Mouse (Mus musculus): Measurements from ENCODE around the gene Actn3. TPM values are rescaled to one million over a fixed set of nuclear protein-coding genes. Genes with fewer than 3 reads are reported as not detected.
"Not testable (repeated sequence)": the region's sequence is repeated elsewhere in the genome, so short reads cannot be mapped to it uniquely, and the experiment has no call there.

The Actn3 gene
- polyA plus RNA-seq, 1 experiment from 2014 or later, result 2.9 TPM

DNA sequence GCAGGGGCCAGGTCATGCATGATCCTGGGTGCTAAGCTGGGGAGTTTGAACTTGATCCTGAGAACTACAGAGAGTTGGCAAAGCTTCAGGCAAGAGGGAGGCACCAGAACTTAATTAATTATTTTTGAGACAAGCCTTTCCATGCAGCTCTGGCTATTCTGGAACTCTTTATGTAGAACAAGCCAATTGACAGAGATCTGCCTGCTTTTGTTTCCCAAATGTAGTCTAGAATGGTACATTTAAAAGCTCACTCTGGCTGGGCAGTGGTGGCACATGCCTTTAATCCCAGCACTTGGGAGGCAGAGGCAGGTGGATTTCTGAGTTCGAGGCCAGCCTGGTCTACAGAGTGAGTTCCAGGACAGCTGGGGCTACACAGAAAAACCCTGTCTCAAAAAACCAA, 3.1 kb downstream of the Actn3 start:
- H3K27ac ChIP-seq; H3K36me3 ChIP-seq (replicated peaks; ENCODE audit: control insufficient read depth, insufficient read depth); DNase-seq (ENCODE audit: low spot score); H3K9me3 ChIP-seq (ENCODE audit: control insufficient read depth, low read length); H3K27me3 ChIP-seq (ENCODE audit: control insufficient read depth, insufficient read depth, low read length); H3K9ac ChIP-seq; H3K4me2 ChIP-seq (replicated peaks); ATAC-seq (ENCODE audit: low FRiP score); H3K4me3 ChIP-seq (replicated peaks; ENCODE audit: low read length): not testable (repeated sequence)
- peaks cover 14% of the 10 kb centered on the region for H3K4me1 ChIP-seq (replicated peaks; ENCODE audit: control insufficient read depth, insufficient read depth, low read length)
- WGBS, result 100% methylated on average over 1 of the region's 1 CpGs

- WGBS, result 9% methylated on average over 17 of the region's 17 CpGs
- DNase-seq (ENCODE audit: low spot score) (no peak), ATAC-seq (ENCODE audit: low FRiP score) (no peak)
- Histone ChIP-seq H3K4me2 (replicated peaks) (no peak overlapping the region; the same call in 1 of the 2 replicates), H3K27me3 (ENCODE audit: control insufficient read depth, insufficient read depth, low read length) (no peaks in the 10 kb centered on the region), H3K27ac (no peak overlapping the region), H3K9ac (no peak overlapping the region), H3K36me3 (replicated peaks; ENCODE audit: control insufficient read depth, insufficient read depth) (no peaks in the 10 kb centered on the region), H3K9me3 (ENCODE audit: control insufficient read depth, low read length) (no peaks in the 10 kb centered on the region), H3K4me3 (replicated peaks; ENCODE audit: low read length) (no peak overlapping the region), H3K4me1 (replicated peaks; ENCODE audit: control insufficient read depth, insufficient read depth, low read length) (no peaks in the 10 kb centered on the region)
These were observed 12.6 kb downstream of the Actn3 start for GRCm38 (mm10) chr19:4865147-4865546.

- Histone ChIP-seq H3K27ac (no peak overlapping the region), H3K27me3 (ENCODE audit: control insufficient read depth, insufficient read depth, low read length) (no peaks in the 10 kb centered on the region), H3K4me3 (replicated peaks; ENCODE audit: low read length) (no peak overlapping the region), H3K36me3 (replicated peaks; ENCODE audit: control insufficient read depth, insufficient read depth) (peaks cover 13% of the 10 kb centered on the region), H3K4me2 (replicated peaks) (no peak overlapping the region), H3K9me3 (ENCODE audit: control insufficient read depth, low read length) (no peaks in the 10 kb centered on the region), H3K4me1 (replicated peaks; ENCODE audit: control insufficient read depth, insufficient read depth, low read length) (no peaks in the 10 kb centered on the region), H3K9ac (no peak overlapping the region)
- WGBS, result 53% methylated on average over 6 of the region's 6 CpGs
- ATAC-seq (ENCODE audit: low FRiP score) (no peak), DNase-seq (ENCODE audit: low spot score) (no peak)
These were observed 14.7 kb downstream of the Actn3 start for GRCm38 (mm10) chr19:4863048-4863447.

DNA sequence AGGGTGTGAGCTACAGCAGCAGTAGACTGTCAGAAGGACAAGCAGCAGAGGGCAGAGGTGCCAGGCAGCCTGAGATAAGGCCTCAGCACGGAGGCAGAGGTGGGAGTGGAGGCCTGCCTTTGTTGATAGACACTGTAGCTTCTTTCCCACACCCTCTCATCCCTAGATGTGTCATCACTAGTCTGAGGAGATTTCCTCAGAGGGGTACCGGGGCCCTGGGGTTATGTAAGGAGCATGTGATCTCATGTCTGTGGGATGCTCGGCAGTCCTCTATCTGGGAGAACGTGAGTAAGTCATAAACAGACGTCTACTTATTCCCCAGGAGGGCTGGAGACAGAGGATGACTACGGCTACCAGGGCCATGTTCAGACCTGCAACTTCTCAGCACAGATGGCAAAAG, 18.6 kb downstream of the Actn3 start:
- H3K9me3 ChIP-seq (ENCODE audit: control insufficient read depth, low read length), result no peaks in the 10 kb centered on the region
- ATAC-seq (ENCODE audit: low FRiP score) (no peak), DNase-seq (ENCODE audit: low spot score) (no peak)
- H3K4me3 ChIP-seq (replicated peaks; ENCODE audit: low read length), result no peak overlapping the region
- H3K9ac ChIP-seq, result no peak overlapping the region
- H3K36me3 ChIP-seq (replicated peaks; ENCODE audit: control insufficient read depth, insufficient read depth), result peaks cover 20% of the 10 kb centered on the region
- no peak overlapping the region for H3K27ac ChIP-seq
- WGBS, result 78% methylated on average over 6 of the region's 6 CpGs
- H3K27me3 ChIP-seq (ENCODE audit: control insufficient read depth, insufficient read depth, low read length), result no peaks in the 10 kb centered on the region
- H3K4me2 ChIP-seq (replicated peaks), result no peak overlapping the region
- peaks cover 7% of the 10 kb centered on the region; the same call in 1 of the 2 replicates for H3K4me1 ChIP-seq (replicated peaks; ENCODE audit: control insufficient read depth, insufficient read depth, low read length)

- Histone ChIP-seq H3K9ac (no peak overlapping the region), H3K36me3 (replicated peaks; ENCODE audit: control insufficient read depth, insufficient read depth) (peaks cover 20% of the 10 kb centered on the region), H3K4me2 (replicated peaks) (peak overlapping the region; percentile 66), H3K4me3 (replicated peaks; ENCODE audit: low read length) (peak overlapping the region; percentile 59; the same call in 1 of the 2 replicates), H3K27me3 (ENCODE audit: control insufficient read depth, insufficient read depth, low read length) (no peaks in the 10 kb centered on the region), H3K27ac (no peak overlapping the region), H3K4me1 (replicated peaks; ENCODE audit: control insufficient read depth, insufficient read depth, low read length) (peaks cover 7% of the 10 kb centered on the region; the same call in 1 of the 2 replicates), H3K9me3 (ENCODE audit: control insufficient read depth, low read length) (no peaks in the 10 kb centered on the region)
- DNase-seq (ENCODE audit: low spot score) (no peak), ATAC-seq (ENCODE audit: low FRiP score) (no peak)
- 71% methylated on average over 4 of the region's 4 CpGs for WGBS
These were observed 21.8 kb downstream of the Actn3 start for GRCm38 (mm10) chr19:4855951-4856350.

DNA sequence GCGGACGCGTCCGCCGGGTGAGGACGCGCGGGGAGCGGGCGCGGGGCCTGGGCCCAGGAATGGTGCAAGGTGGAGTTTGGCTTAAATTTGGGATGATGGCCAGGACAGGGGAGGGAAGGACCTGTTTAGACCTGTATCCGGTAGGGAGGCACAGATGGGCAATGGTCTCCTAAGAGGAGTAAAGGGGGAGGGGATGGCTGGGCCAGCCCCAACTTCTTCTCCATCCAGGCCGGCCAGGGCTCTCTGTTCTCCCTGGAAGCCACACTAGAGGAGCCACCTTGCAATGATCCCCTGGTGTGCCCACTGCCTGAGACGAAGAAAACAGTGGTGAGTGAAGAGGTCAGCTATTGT, 22.3 kb downstream of the Actn3 start:
- WGBS, result 1% methylated on average over 14 of the region's 14 CpGs
- ATAC-seq (ENCODE audit: low FRiP score), result no peak

GRCm38 (mm10) chr19:4854552-4855469, 22.9 kb downstream of the Actn3 start, which contains the start of gene Ctsf:
TSS of gene Ctsf (plus strand) at chr19:4855130.
- peaks cover 7% of the 10 kb centered on the region; the same call in 1 of the 2 replicates for H3K4me1 ChIP-seq (replicated peaks; ENCODE audit: control insufficient read depth, insufficient read depth, low read length)
- H3K27me3 ChIP-seq (ENCODE audit: control insufficient read depth, insufficient read depth, low read length), result no peaks in the 10 kb centered on the region
- peak; percentile 92 for ATAC-seq (ENCODE audit: low FRiP score)
- WGBS, result 4% methylated on average over 45 of the region's 45 CpGs
- H3K9me3 ChIP-seq (ENCODE audit: control insufficient read depth, low read length), result no peaks in the 10 kb centered on the region
- peaks cover 17% of the 10 kb centered on the region for H3K36me3 ChIP-seq (replicated peaks; ENCODE audit: control insufficient read depth, insufficient read depth)
- peak; percentile 84 for DNase-seq (ENCODE audit: low spot score)
- peak within 1 kb of the TSS; percentile 59 for H3K4me3 ChIP-seq (replicated peaks; ENCODE audit: low read length)
- peak within 1 kb of the TSS; percentile 71 for H3K9ac ChIP-seq
- H3K27ac ChIP-seq, result no peak within 1 kb of the TSS
- H3K4me2 ChIP-seq (replicated peaks), result peak within 1 kb of the TSS; percentile 66

More for the DNA sequence above, 22.3 kb downstream of the Actn3 start:
- no peaks in the 10 kb centered on the region for H3K9me3 ChIP-seq (ENCODE audit: control insufficient read depth, low read length)
- peak overlapping the region; percentile 71 for H3K9ac ChIP-seq
- H3K36me3 ChIP-seq (replicated peaks; ENCODE audit: control insufficient read depth, insufficient read depth), result peaks cover 20% of the 10 kb centered on the region
- H3K4me1 ChIP-seq (replicated peaks; ENCODE audit: control insufficient read depth, insufficient read depth, low read length), result peaks cover 7% of the 10 kb centered on the region; the same call in 1 of the 2 replicates
- H3K27me3 ChIP-seq (ENCODE audit: control insufficient read depth, insufficient read depth, low read length), result no peaks in the 10 kb centered on the region
- H3K4me2 ChIP-seq (replicated peaks), result peak overlapping the region; percentile 66
- DNase-seq (ENCODE audit: low spot score), result no peak
- no peak overlapping the region for H3K27ac ChIP-seq
- H3K4me3 ChIP-seq (replicated peaks; ENCODE audit: low read length), result peak overlapping the region; percentile 59

DNA sequence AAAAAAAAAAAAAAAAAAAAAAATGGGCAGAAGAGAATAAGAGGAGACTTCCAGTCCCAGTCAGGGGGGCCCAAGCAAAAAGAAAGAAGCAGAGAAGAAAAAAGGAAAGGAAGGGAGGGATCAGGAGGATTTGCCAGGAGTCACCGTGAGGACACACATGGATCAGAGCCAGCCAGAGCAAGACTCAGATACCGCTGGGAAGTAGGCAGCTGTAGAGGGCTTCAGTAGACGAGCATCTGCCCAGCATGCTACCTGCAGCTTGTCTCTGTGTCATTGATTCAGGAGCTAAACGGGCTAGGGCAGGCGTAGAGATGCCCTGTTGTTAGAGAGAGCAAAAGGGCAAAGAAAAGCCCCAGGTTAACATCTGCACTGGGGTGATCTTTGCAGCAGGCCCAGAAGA, 27.4 kb downstream of the Actn3 start:
- no peak overlapping the region for H3K27ac ChIP-seq
- no peak overlapping the region for H3K4me2 ChIP-seq (replicated peaks)
- H3K9me3 ChIP-seq (ENCODE audit: control insufficient read depth, low read length), result no peaks in the 10 kb centered on the region
- WGBS, result 43% methylated on average over 5 of the region's 5 CpGs
- DNase-seq (ENCODE audit: low spot score) (no peak), ATAC-seq (ENCODE audit: low FRiP score) (no peak)
- no peak overlapping the region for H3K9ac ChIP-seq
- no peaks in the 10 kb centered on the region for H3K36me3 ChIP-seq (replicated peaks; ENCODE audit: control insufficient read depth, insufficient read depth)
- no peak overlapping the region for H3K4me3 ChIP-seq (replicated peaks; ENCODE audit: low read length)
- H3K4me1 ChIP-seq (replicated peaks; ENCODE audit: control insufficient read depth, insufficient read depth, low read length), result no peaks in the 10 kb centered on the region
- no peaks in the 10 kb centered on the region for H3K27me3 ChIP-seq (ENCODE audit: control insufficient read depth, insufficient read depth, low read length)

DNA sequence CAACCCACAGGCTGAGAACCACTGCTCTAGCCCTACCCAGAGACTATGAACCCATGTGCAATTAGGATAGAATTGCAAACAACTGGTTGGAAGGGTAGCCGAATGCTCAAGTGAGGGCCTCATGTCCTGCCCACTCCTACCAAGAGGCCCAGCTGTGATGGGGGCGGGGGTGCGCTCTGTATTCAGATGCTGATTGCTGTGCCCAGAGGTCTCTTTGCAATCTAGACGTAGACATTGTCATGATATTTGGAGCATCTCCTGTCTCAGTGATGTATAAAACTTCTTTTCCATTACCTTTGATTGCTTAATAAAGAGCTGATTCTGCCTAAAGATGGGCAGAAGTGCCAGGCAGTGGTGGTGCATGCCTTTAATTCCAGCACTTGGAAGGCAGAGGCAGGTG, 27.9 kb downstream of the Actn3 start:
- Histone ChIP-seq H3K9ac (no peak overlapping the region), H3K9me3 (ENCODE audit: control insufficient read depth, low read length) (no peaks in the 10 kb centered on the region), H3K4me1 (replicated peaks; ENCODE audit: control insufficient read depth, insufficient read depth, low read length) (no peaks in the 10 kb centered on the region), H3K27me3 (ENCODE audit: control insufficient read depth, insufficient read depth, low read length) (no peaks in the 10 kb centered on the region), H3K27ac (no peak overlapping the region), H3K4me2 (replicated peaks) (no peak overlapping the region), H3K36me3 (replicated peaks; ENCODE audit: control insufficient read depth, insufficient read depth) (no peaks in the 10 kb centered on the region), H3K4me3 (replicated peaks; ENCODE audit: low read length) (no peak overlapping the region)
- DNase-seq (ENCODE audit: low spot score), result no peak
- 49% methylated on average over 4 of the region's 4 CpGs for WGBS
- ATAC-seq (ENCODE audit: low FRiP score), result no peak

Measured in hindbrain, embryonic 14.5 days (tissue).